Mouse (Mus musculus): ENCODE results near the gene Zfp131.
"Not testable (repeated sequence)": the region's sequence is repeated elsewhere in the genome, so short reads cannot be mapped to it uniquely, and the experiment has no call there.

Zfp131 gene

DNA sequence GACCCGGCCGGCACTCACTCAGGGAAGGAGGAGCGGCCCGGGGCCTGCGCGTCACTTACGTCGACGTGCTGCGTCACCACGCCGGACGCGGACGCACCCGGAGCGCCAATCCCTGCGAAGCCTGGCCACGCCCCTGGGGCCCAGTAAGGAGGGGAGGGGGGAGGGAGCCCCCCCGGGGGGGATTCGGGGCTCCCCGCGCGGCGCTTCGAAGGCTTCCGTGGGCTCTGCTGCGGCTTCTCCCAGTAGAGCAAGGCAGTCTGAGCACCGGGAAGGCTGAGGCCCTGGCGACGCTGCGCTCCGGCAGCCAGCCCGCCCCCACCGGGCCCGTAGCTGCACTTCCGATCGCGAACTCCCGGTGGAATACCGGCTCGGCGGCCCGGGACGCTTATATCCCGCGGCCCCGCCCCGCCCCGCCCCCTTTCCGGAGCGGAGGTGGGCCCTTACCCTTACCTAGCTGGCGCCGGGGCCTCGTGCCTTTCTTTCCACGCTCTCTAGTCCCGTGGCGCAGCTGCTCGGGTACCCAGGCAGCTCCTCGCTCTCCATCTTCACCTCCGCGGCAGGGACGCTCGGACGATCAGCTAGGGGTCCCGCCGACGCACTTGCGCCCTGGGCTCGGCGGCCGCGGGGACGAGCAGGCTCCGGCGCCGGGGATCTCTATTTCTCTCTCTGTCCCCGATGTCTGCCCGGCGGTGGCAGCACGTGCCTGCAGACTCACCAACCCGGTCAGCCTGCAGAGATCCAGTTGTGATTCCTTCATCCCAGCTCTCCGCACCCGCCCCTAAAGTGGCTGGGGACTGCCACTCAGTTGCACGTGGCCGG is at the start of gene Zfp131:
Gene Zfp131 (minus strand): TSS at position 129 of the 819 bp plus-strand sequence.
- peak; percentile 85 for DNase-seq (ENCODE audit: low read depth)

DNA sequence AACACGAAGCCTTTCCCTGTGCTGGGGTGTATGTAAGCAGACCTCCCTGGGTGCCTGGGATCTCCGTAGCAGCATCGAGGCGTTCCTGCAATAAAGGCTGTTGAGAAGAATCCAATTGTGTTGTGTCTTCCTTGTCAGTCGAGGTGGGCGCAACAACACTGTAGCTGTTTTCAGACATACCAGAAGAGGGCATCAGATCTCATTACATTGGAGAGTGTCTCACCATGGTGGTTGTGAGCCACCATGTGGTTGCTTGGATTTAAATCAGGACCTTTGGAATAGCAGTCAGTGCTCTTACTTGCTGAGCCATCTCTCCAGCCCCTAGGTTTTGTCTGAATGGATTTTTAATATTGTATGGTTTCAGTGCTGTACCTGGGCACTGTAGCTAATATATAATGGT is 49.3 kb upstream of the Zfp131 start:
- DNase-seq (ENCODE audit: low read depth): not testable (repeated sequence)

DNA sequence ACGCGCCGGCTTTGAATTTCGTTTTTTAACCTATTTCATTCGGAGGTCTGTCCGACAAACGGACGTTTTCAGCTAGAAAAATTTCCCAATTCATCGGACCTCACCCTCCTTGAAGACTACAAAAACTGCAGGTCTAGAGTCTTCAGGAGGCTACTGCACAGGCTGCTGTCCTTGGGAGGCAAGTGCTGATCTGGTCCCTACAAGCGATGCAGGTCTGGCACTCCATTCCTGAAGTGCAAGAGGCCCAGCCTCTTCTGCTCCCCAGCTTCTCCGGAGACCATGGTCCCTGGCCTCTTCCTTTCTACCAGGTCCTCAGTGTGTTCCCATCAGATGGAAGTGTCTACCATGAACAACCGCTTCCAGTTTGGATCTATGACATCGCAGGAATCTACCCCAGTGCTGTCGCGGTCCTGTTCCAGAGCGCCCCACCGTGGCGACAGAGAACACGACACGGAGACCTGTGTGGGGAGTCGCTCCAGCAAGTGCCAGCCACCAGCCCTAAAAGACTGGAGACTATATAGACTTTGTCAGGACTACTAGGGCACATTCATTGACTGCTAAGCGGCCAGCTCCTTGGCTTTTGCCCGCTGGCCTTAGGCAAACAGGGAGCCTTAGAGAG is 47.1 kb upstream of the Zfp131 start:
- DNase-seq (ENCODE audit: low read depth): peak; percentile 11

DNA sequence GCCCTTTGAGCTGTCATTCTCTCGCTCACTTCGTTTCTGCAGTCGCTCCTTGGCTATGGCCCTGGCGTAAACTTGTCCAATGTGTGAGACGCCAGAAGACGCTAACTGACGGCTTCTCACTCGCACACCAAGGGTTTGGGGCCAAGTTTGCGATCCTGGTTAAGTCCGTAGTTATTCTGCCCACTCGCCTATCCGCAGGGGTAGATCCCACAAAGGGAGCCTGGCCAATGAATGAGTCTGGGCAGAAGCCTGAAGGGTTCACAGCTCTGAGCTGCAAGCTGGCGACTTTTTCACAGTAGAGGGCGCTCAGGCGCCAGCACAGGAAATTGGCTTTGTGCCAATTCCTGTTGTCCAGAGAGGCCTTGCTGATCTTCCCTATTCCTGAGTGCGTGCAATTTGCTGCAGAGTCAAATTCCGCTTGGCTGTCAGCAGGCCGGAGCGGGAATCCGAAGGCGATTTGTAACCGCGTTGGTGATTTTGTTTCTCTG is 45.7 kb upstream of the Zfp131 start:
- DNase-seq (ENCODE audit: low read depth): not testable (repeated sequence)

DNA sequence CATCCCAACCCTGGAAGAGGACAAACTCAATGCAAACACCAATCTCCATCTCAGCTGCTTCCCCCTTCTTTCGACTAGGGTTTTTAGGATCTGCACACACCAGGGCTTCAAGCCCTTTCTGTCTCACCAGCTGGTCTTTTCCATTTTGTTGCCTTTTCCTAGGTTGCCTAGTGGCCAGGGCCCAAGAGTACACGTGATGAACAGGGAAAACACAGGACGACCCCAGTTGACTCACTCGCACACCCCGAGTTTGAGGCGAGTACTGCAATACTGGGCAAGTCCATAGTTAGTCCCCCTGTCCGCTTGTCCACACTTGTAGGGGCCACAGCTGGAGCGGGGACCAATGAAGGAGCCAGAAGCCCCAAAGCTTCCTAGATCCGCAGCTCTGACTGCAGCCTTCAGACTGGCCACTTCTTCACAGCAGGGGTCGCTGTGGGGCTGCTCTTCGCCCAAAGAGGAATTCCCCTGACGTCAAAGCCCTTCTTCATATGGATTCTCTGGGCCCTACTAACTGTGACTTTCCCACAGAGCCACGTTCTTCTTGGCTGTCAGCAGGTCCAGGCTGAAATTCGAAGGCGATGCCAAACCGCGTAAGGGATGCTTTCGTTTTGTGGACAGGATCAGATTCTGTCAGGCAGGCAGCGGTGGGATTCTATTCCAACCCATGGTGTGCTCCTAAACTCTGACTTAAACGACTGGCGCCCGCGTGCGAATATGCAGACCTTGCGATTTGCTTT is 44.8 kb upstream of the Zfp131 start, which contains the start of gene D13Ertd608e:
Gene D13Ertd608e (plus strand): TSS at position 687 of the 737 bp plus-strand sequence.
- not testable (repeated sequence) for DNase-seq (ENCODE audit: low read depth)

DNA sequence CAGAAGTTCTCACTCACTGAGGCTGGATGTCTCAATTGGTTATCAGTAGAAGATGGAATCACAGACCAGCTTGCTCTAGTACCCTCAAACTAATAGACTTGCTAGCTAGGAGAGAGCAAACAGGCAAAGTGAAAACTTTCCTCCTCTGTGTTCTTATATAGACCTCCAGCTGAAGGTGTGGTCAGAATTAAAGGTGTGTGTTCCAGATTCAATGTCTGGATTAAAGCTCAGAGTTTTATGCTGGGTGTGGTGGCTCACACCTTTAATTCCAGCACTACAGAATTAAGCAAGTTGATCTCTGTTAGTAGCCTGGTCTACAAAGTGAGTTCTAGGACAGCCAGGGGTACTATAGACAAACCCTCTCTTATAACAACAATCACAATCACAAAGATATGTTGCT is 39.4 kb upstream of the Zfp131 start, which contains the start of gene AF067063:
Gene AF067063 (minus strand): TSS at position 101 of the 400 bp plus-strand sequence.
- DNase-seq (ENCODE audit: low read depth): not testable (repeated sequence)

DNA sequence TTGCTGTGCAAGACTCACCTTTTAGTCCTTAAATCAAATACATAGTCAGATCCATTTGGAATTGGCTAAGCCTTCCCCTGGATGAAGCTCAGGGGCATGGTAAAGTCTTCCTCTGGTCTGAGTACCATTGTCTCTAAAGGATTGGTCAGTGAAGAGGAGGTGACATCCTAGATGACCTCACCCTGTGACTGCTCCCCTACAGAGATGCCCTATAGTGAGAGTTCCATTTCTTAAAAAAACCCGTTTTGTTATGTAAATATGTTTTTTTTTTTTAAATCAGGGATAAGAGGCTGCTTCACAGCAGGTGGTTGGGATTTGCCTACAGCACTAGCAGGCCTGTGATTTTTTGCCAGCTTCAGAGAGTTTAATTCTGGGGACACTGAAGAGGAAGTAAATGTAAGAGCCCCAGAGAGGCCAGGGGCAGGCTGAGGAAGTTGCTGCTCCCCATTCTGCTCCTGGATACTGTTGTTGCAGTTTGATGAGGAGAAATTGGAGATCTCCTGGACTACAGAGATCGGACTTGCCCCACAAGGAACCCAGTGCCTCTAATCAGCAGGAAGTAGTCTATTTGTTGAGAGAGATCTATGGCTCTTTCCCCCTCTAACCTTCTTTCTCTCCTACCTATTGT is 27.0 kb upstream of the Zfp131 start:
- DNase-seq (ENCODE audit: low read depth): no peak

DNA sequence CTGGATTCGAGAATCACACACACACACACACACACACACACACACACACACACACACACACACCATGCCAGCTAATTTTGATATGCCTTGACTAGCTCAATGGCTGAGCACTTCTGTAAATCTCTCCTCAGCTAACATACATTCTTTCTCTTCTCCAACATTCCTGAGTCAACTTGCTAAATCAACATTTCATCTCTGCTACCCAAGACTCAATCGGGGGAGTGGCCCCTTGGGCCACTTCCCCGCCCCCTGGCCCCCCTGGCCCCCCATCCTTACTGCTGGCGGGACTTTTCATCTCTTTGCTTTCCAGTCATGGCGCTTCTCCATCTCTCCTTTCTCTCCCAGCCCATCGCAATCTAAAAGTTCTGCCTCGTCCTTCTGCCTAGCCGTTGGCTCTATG is 26.1 kb upstream of the Zfp131 start:
- no peak for DNase-seq (ENCODE audit: low read depth)

DNA sequence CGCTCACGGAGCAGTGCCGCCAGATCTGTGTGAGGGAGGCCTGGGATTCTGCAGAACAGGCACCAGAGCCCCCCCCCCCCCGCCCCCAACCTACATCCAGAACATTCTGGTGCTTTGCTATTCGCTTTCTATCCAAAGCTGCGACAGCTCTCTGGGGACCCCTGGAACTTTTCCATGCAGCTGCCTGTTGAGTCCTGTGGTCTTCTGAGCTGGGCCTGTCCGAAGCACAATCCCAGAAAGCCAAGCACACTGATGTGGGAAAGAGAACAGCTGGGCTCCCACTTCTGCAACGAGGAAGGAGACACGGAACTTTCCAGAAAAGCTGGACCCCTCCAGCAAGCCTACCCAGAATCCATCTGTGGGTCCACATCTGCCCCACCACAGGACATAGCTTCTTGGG is 19.3 kb upstream of the Zfp131 start:
- DNase-seq (ENCODE audit: low read depth): no peak

DNA sequence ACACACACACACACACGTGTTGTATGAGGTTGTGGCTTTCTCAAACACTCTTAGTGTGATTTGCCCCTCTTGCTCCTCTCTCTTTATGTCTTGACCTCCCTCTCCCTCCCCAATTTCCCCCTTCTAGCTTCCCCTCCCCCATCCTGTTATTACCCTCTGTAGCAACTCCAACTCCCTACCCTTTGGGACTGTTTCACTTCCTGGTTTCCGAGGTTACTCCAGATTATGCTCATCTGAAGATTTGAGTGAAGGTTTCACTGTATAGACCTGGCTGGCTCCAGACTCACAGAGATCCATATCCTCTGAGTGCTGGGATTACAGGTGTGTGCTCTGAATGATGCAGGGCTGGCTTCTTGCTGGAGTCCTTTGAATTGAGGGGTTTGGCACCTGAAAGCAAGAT is 18.2 kb upstream of the Zfp131 start:
- no peak for DNase-seq (ENCODE audit: low read depth)

DNA sequence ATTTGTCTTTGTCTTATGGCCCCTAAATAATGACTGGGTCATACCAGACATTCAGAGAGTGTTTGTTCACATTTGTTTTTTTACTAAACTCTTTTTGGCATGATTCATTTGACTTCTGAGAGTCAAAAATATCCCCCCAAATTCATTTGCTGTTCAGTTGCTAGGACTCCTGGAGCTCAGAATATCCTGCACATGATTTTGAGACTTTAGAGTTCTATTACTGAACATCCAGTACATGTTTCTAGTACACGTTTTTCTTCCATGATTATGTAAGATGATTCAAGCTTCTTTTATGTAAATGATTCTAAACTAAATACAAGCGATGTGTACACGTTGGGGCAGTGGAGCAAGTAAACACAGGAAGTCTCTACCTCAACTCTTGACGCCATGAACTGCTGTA is 7.0 kb upstream of the Zfp131 start:
- no peak for DNase-seq (ENCODE audit: low read depth)

DNA sequence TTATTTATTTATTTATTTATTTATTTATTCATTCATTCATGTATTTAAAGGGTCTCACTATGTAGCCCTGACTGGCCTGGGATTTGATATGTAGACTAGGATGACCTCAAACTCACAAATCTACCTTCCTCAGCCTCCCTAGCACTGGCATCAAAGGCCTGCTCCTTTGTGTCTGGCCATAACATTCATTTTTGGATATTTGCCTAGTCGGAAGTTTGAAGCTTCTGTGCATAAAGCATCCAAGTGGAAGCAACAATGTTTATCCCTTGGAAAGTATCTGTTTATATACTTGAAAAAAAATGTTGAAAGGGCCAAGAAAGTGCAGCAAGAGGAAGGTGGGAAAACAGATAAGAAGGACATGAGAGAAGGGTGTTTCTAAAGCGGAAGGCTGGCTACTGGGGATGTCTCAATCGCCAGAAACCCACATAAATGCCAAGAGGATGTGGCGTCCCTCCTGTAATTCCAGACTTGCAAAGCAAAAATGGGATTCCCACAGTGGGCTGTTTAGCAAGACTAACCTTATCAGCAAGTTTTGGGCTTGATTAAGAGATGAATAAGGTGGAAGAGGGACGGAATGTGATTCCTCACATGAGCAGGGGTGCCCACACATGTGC is 2.2 kb upstream of the Zfp131 start:
- DNase-seq (ENCODE audit: low read depth): no peak

DNA sequence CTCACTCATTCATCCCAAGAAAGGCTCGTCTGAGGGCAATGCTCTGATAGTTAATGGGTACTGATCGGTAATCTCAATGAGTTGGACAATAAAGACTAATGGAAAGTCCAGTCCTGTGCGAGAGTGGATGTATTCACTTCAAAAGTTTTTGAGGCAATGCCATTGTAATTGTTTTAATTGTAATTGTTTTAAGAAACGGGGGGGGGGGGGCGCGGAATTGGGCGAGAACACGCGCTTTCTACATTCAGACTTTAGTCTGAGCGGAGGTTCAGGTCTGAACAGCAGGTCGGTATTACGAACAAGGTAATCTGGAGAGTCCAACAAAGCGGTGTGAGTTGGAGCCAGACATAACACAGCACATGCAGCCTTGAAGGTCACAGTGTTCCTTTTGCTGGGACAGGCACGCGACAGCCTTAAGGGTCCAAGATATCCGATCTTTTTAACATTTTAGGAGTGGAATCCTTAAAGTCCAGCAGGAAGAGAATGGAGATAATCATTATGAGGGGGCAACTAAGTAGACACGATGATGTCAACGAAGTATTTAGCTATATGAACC is 969 bp upstream of the Zfp131 start:
- no peak for DNase-seq (ENCODE audit: low read depth)

DNA sequence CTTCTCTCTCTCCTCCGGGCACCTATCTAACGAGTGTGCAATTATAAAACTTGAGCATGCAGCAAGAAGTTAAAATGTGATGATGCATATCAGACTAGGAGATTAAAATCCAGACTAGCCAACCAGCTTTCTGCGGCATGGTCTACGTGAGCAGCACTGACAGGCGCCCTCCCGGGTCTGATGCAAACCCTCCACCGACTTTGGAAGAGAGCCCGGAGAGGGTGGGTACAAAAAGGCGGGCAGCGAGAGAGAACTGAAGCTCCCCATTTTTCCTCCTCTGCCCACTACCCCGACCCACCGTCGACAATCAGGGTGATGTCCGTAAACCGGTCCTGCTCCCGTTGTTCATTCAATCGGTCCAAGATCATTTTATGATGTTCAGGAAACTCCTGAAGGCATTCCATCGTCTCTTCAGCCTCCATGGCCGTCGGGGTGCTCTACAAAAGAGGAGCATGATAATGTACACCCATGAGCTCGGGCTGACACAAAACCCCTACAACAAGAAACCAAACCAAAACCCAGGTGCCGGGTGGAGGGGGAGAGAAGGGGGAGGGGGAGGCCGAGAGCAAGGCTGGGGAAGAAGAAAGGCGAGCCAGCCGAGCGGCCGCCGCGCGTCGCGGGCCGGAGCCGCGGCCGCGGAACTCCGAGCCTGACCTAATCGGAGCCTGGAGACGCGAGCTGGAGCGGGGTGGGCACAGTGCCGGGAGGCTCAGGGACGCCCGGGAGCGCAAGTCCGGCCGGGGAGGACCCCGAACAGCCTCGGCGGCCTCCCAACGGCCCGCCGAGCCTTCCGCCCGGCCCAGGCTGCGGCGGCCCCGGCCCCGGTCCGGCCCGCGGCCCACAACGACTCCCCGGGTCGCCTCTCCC is 605 bp downstream of the Zfp131 start:
- peak; percentile 48 for DNase-seq (ENCODE audit: low read depth)

DNA sequence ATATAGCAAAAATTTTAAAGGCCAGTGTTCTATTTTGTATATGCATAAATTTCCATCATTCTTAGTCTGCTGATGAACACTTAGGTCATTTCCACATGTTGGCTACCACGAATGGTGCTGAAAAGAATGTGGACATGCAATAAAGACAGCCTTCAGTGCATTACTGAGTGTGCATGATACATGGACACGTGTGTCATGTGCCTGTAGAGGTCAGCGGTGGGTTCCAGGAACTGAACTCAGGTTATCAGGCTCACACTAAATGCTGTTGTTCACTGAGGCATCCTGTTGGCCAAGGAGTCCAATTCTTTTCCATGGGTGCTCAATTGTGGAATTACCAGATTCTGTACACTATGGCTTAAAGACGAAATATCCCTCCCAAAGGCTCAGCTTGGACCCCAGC is 7.1 kb downstream of the Zfp131 start:
- DNase-seq (ENCODE audit: low read depth): no peak

DNA sequence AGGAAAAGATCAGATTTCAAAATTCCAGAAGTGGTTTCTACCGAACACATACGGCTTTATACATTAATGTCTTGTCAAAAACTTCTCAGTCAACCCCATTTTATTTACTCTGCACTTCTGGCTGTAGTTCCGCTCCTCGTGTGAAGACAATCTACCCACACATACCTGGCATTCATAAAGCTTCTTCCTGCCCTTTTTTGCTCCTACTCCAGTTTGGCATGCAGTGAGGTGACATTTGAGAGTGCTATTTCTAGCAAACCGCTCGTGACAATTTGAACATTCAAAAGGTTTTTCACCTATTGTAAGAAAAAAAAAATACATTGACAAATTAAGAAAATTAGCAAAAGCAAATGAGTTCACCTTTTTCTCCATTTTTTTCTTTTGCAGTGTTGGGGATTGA is 22.1 kb downstream of the Zfp131 start:
- DNase-seq (ENCODE audit: low read depth): no peak

DNA sequence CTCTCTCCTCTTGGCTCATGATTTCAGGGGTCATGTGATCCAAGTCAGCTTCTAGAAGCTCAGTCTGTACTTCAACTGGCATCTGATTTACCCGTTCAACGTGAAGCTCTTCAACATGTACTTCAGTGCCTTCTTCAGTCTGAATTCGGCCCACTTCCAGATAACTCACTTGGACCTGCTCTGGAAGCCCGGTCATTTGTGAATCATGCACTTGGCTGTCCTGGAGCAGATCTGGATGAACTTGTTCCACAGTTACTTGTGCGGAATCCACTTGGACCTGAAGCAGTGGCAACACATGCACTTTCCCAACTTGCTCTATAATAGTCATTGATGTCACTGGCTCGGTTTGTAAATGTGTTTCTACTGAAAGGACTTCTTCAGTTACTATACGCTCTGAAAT is 24.2 kb downstream of the Zfp131 start:
- no peak for DNase-seq (ENCODE audit: low read depth)

DNA sequence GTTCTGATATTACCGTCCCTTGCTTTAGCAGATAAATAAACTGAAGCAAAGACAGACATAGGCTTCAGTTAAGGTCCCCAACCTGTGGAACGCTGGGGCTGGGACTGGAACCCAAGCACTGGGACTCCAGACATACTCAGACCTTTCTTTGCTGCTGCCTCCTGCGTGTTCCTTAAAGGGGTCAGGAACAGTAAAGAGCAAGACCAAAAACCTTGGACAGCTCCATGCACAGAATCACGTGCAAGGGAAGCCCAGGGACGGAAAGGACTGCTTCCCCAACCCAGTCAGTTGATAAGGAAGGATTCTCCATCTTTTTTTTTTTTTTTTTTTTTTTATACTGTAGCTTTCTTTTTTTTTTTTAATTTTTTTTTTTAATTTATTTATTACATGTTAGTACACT is 33.9 kb downstream of the Zfp131 start:
- no peak for DNase-seq (ENCODE audit: low read depth)

DNA sequence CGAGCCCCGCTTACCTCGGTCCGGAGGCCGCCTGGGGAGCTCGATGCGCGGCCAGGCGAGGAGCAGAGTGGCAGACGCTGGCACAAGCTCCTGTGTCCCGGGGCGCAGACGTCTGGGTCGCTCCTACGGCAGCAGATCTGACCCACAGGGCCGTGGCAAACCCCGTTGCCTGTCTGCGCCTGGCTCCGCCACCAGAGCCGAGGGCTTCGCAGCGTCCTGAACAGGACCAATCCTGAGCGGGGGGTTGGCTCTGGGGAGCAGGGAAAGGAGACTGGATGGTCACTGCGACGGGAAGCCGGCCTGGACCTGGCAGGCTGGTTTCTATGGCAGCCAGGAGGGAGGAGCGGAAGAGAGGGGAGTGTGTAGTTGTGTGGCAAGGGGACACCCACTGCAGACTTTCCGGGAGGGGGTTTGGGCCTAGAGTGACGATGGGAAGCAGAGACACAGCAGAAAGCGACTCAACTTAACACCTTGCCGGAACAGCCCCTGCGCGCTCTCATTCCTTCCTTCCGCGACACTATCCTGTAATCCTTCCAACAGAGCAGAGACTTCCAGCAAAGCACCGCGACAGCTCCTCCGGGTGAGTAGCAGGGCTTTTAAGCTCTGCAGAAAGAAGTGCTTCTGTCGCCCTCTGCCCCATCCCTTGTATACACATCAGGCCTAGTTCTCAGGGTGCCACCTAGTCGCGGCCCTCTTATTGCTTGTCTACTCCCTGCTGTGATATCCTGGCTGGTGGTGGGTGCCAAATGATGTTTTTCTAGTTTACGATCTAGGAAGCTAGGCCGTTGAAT is 34.8 kb downstream of the Zfp131 start, which contains the start of gene Nim1k:
Gene Nim1k (minus strand): TSS at position 202 of the 791 bp plus-strand sequence.
- DNase-seq (ENCODE audit: low read depth): no peak
